Mouse (Mus musculus): ENCODE results near the gene Dmc1. TPM values are rescaled to one million over a fixed set of nuclear protein-coding genes. Genes with fewer than 3 reads are reported as not detected.
A peak's percentile ranks its signal among the peaks of the same experiment; 100 is the strongest.

The Dmc1 gene
- 1.2 and 1.5 TPM in 2 replicates for polyA plus RNA-seq (2014; fragmentation: Nextera tagmentation; extraction: Ambion mirVana)

- Histone ChIP-seq H3K36me3 (ENCODE audit: control insufficient read depth, insufficient read depth, low read length) (no peaks in the 10 kb centered on the region), H3K4me1 (replicated peaks; ENCODE audit: control insufficient read depth, insufficient read depth, low read length) (no peaks in the 10 kb centered on the region), H3K4me2 (replicated peaks; ENCODE audit: low read depth, low read length) (peak within 1 kb of the TSS; percentile 33), H3K9me3 (ENCODE audit: control insufficient read depth, low read length) (no peaks in the 10 kb centered on the region), H3K4me3 (ENCODE audit: low read depth, low read length) (peak within 1 kb of the TSS; percentile 23), H3K27me3 (ENCODE audit: control insufficient read depth, insufficient read depth, low read length) (peaks cover 8% of the 10 kb centered on the region), H3K9ac (ENCODE audit: low read depth, low read length) (no peak within 1 kb of the TSS), H3K27ac (ENCODE audit: low read depth, low read length) (no peak within 1 kb of the TSS)
- ATAC-seq (ENCODE audit: low FRiP score) (peak; percentile 10; the same call in 1 of the 2 replicates), DNase-seq (ENCODE audit: low spot score) (peak; percentile 57)
- 12% methylated on average over 34 of the region's 37 CpGs for WGBS
These were observed at the start of gene Dmc1 for GRCm38 (mm10) chr15:79604990-79605665. TSS of gene Dmc1 (minus strand) at chr15:79605109.

- H3K27me3 ChIP-seq (ENCODE audit: control insufficient read depth, insufficient read depth, low read length) = no peaks in the 10 kb centered on the region
- H3K4me2 ChIP-seq (replicated peaks; ENCODE audit: low read depth, low read length) = no peak overlapping the region
- H3K9ac ChIP-seq (ENCODE audit: low read depth, low read length) = no peak overlapping the region
- H3K9me3 ChIP-seq (ENCODE audit: control insufficient read depth, low read length) = no peaks in the 10 kb centered on the region
- 78% methylated on average over 4 of the region's 4 CpGs for WGBS
- no peak for ATAC-seq (ENCODE audit: low FRiP score)
- peaks cover 4% of the 10 kb centered on the region; the same call in 1 of the 2 replicates for H3K36me3 ChIP-seq (ENCODE audit: control insufficient read depth, insufficient read depth, low read length)
- no peak overlapping the region for H3K27ac ChIP-seq (ENCODE audit: low read depth, low read length)
- H3K4me1 ChIP-seq (replicated peaks; ENCODE audit: control insufficient read depth, insufficient read depth, low read length) = no peaks in the 10 kb centered on the region
- DNase-seq (ENCODE audit: low spot score) = peak; percentile 30
- H3K4me3 ChIP-seq (ENCODE audit: low read depth, low read length) = no peak overlapping the region
These were observed 46.6 kb upstream of the Dmc1 start for GRCm38 (mm10) chr15:79651481-79651880.

- H3K36me3 ChIP-seq (ENCODE audit: control insufficient read depth, insufficient read depth, low read length) = peaks cover 4% of the 10 kb centered on the region; the same call in 1 of the 2 replicates
- H3K4me2 ChIP-seq (replicated peaks; ENCODE audit: low read depth, low read length) = no peak overlapping the region
- ATAC-seq (ENCODE audit: low FRiP score) = no peak
- H3K4me3 ChIP-seq (ENCODE audit: low read depth, low read length) = no peak overlapping the region
- peak; percentile 71 for DNase-seq (ENCODE audit: low spot score)
- H3K9me3 ChIP-seq (ENCODE audit: control insufficient read depth, low read length) = no peaks in the 10 kb centered on the region
- no peaks in the 10 kb centered on the region for H3K4me1 ChIP-seq (replicated peaks; ENCODE audit: control insufficient read depth, insufficient read depth, low read length)
- no peak overlapping the region for H3K27ac ChIP-seq (ENCODE audit: low read depth, low read length)
- no peak overlapping the region for H3K9ac ChIP-seq (ENCODE audit: low read depth, low read length)
- H3K27me3 ChIP-seq (ENCODE audit: control insufficient read depth, insufficient read depth, low read length) = no peaks in the 10 kb centered on the region
These were observed 45.7 kb upstream of the Dmc1 start for GRCm38 (mm10) chr15:79650569-79650968.

- WGBS = 91% methylated on average over 12 of the region's 12 CpGs
- H3K27ac ChIP-seq (ENCODE audit: low read depth, low read length) = no peak overlapping the region
- peaks cover 4% of the 10 kb centered on the region; the same call in 1 of the 2 replicates for H3K36me3 ChIP-seq (ENCODE audit: control insufficient read depth, insufficient read depth, low read length)
- DNase-seq (ENCODE audit: low spot score) (no peak), ATAC-seq (ENCODE audit: low FRiP score) (no peak)
- H3K4me2 ChIP-seq (replicated peaks; ENCODE audit: low read depth, low read length) = no peak overlapping the region
- H3K9me3 ChIP-seq (ENCODE audit: control insufficient read depth, low read length) = no peaks in the 10 kb centered on the region
- no peak overlapping the region for H3K4me3 ChIP-seq (ENCODE audit: low read depth, low read length)
- no peaks in the 10 kb centered on the region for H3K27me3 ChIP-seq (ENCODE audit: control insufficient read depth, insufficient read depth, low read length)
- no peaks in the 10 kb centered on the region for H3K4me1 ChIP-seq (replicated peaks; ENCODE audit: control insufficient read depth, insufficient read depth, low read length)
- H3K9ac ChIP-seq (ENCODE audit: low read depth, low read length) = no peak overlapping the region
These were observed 43.2 kb upstream of the Dmc1 start for GRCm38 (mm10) chr15:79648130-79648529.

GRCm38 (mm10) chr15:79645483-79645882 lies 40.6 kb upstream of the Dmc1 start:
- Histone ChIP-seq H3K27ac (ENCODE audit: low read depth, low read length) (no peak overlapping the region), H3K9ac (ENCODE audit: low read depth, low read length) (no peak overlapping the region), H3K9me3 (ENCODE audit: control insufficient read depth, low read length) (no peaks in the 10 kb centered on the region), H3K27me3 (ENCODE audit: control insufficient read depth, insufficient read depth, low read length) (no peaks in the 10 kb centered on the region), H3K36me3 (ENCODE audit: control insufficient read depth, insufficient read depth, low read length) (peaks cover 4% of the 10 kb centered on the region; the same call in 1 of the 2 replicates), H3K4me1 (replicated peaks; ENCODE audit: control insufficient read depth, insufficient read depth, low read length) (no peaks in the 10 kb centered on the region), H3K4me2 (replicated peaks; ENCODE audit: low read depth, low read length) (no peak overlapping the region), H3K4me3 (ENCODE audit: low read depth, low read length) (no peak overlapping the region)
- ATAC-seq (ENCODE audit: low FRiP score) (no peak), DNase-seq (ENCODE audit: low spot score) (no peak)
- 74% methylated on average over 2 of the region's 2 CpGs for WGBS

- Histone ChIP-seq H3K36me3 (ENCODE audit: control insufficient read depth, insufficient read depth, low read length) (no peaks in the 10 kb centered on the region), H3K27me3 (ENCODE audit: control insufficient read depth, insufficient read depth, low read length) (no peaks in the 10 kb centered on the region), H3K27ac (ENCODE audit: low read depth, low read length) (no peak overlapping the region), H3K4me3 (ENCODE audit: low read depth, low read length) (no peak overlapping the region), H3K9ac (ENCODE audit: low read depth, low read length) (no peak overlapping the region), H3K4me1 (replicated peaks; ENCODE audit: control insufficient read depth, insufficient read depth, low read length) (no peaks in the 10 kb centered on the region), H3K4me2 (replicated peaks; ENCODE audit: low read depth, low read length) (no peak overlapping the region), H3K9me3 (ENCODE audit: control insufficient read depth, low read length) (no peaks in the 10 kb centered on the region)
- ATAC-seq (ENCODE audit: low FRiP score) (no peak), DNase-seq (ENCODE audit: low spot score) (no peak)
- 79% methylated on average over 12 of the region's 12 CpGs for WGBS
These were observed 36.4 kb upstream of the Dmc1 start for GRCm38 (mm10) chr15:79641135-79641817.

- DNase-seq (ENCODE audit: low spot score) (no peak), ATAC-seq (ENCODE audit: low FRiP score) (no peak)
- Histone ChIP-seq H3K9ac (ENCODE audit: low read depth, low read length) (no peak overlapping the region), H3K9me3 (ENCODE audit: control insufficient read depth, low read length) (no peaks in the 10 kb centered on the region), H3K4me1 (replicated peaks; ENCODE audit: control insufficient read depth, insufficient read depth, low read length) (no peaks in the 10 kb centered on the region), H3K4me3 (ENCODE audit: low read depth, low read length) (no peak overlapping the region), H3K36me3 (ENCODE audit: control insufficient read depth, insufficient read depth, low read length) (peaks cover 6% of the 10 kb centered on the region), H3K27me3 (ENCODE audit: control insufficient read depth, insufficient read depth, low read length) (no peaks in the 10 kb centered on the region), H3K27ac (ENCODE audit: low read depth, low read length) (no peak overlapping the region), H3K4me2 (replicated peaks; ENCODE audit: low read depth, low read length) (no peak overlapping the region)
- 72% methylated on average over 2 of the region's 2 CpGs for WGBS
These were observed 25.6 kb upstream of the Dmc1 start for GRCm38 (mm10) chr15:79630471-79630870.

GRCm38 (mm10) chr15:79619770-79620414 lies 15.0 kb upstream of the Dmc1 start:
- no peak overlapping the region for H3K4me3 ChIP-seq (ENCODE audit: low read depth, low read length)
- H3K9me3 ChIP-seq (ENCODE audit: control insufficient read depth, low read length) = no peaks in the 10 kb centered on the region
- 86% methylated on average over 11 of the region's 11 CpGs for WGBS
- no peak overlapping the region for H3K4me2 ChIP-seq (replicated peaks; ENCODE audit: low read depth, low read length)
- peaks cover 4% of the 10 kb centered on the region; the same call in 1 of the 2 replicates for H3K36me3 ChIP-seq (ENCODE audit: control insufficient read depth, insufficient read depth, low read length)
- no peak overlapping the region for H3K9ac ChIP-seq (ENCODE audit: low read depth, low read length)
- H3K27ac ChIP-seq (ENCODE audit: low read depth, low read length) = no peak overlapping the region
- DNase-seq (ENCODE audit: low spot score) (no peak), ATAC-seq (ENCODE audit: low FRiP score) (no peak)
- no peaks in the 10 kb centered on the region for H3K27me3 ChIP-seq (ENCODE audit: control insufficient read depth, insufficient read depth, low read length)
- no peaks in the 10 kb centered on the region for H3K4me1 ChIP-seq (replicated peaks; ENCODE audit: control insufficient read depth, insufficient read depth, low read length)
